Mouse (Mus musculus): ENCODE data around the gene Ugt1a6a. TPM values are rescaled to one million over a fixed set of nuclear protein-coding genes. Genes with fewer than 3 reads are reported as not detected.

Ugt1a6a gene
- total RNA-seq, 2 experiments from 2014 or later: 0.59 to 1.3 TPM

DNA sequence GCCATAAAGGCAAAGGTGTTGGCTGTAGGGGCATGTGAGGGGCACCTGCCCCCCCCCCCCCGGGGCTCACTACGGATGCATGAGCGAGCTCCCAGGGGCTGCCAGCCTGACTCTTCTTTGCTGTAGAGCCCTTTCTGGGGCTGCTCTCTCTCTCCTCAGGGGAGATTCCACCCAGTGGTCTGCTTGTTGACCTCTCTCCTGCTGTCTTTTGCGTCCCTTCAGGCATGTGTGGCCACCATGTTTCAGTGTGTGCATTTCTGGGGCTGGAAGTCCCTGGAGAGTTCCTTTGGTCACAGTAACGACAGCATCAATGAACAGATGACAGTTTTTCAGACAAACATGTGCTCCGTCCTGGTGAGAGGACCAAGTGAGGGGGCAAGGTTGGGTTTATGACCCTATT is 123.8 kb downstream of the Ugt1a6a start:
- no peak for TF ChIP-seq CTCF (conservative IDR thresholded peaks at IDR 0.05)
- H3K4me3 ChIP-seq: no peak overlapping the region
- H3K27ac ChIP-seq: no peak overlapping the region
- no peak for DNase-seq (ENCODE audit: low spot score in 2 of 2)

DNA sequence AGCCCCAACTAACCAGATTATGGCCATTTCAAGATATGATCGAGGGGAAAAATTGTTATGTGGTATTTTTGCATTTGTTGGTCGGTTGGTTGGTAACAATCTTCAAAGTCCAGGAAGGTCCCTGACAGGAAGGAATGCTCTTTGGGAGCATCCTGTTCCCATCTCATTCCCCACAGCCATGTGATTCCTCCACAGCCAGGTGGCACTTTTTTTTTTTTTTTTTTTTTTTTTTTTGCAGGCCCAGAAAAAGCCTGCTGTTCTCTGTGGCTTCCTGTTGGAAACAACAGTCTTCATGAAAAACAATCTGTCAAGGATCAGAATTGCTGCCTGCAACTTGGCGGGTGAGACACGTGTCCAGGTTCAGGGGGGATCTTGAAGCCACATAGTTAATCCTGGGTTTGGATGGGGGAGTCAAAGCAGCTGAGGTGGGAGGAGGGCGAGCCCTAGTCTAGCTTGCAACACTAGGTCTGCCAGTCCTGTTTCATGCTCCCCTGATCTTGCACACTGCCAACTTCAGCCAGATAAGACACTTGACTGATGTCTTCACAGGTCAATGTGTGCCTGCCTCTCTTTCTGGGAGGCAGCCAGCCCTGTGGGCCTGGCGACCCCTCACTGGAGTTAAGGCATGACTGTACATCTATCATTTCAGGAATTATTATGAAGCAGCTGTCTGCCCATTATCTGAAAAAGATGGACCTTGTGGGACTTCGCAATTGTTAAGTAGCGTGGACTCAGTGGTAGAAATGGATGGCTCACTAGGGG is 124.5 kb downstream of the Ugt1a6a start:
- DNase-seq (ENCODE audit: low spot score in 2 of 2): no peak
- Histone ChIP-seq H3K4me3 (no peak overlapping the region), H3K27ac (no peak overlapping the region)
- TF ChIP-seq CTCF (conservative IDR thresholded peaks at IDR 0.05): peak; percentile 9; the same call in 1 of the 2 replicates

DNA sequence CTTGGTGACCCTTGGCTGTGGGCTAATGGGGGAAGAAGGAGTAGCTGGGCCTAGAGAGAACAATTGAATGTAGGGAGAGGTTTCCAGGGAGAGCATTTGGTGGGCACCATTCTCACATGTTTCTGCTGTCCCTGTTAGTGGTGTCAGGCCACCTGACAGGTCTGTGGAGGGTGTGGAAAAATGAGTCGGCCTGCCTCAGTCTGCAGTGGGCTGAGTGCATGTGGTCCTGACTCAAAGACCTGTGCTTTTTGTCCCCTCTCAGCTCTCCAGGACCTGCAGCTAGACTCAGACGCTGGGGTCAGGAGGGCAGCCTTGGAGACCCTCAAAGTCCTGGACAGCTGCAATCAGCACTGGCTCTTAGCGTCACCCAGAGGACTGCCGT is 125.0 kb downstream of the Ugt1a6a start:
- DNase-seq (ENCODE audit: low spot score in 2 of 2): no peak
- Histone ChIP-seq H3K27ac (no peak overlapping the region), H3K4me3 (no peak overlapping the region)
- no peak for TF ChIP-seq CTCF (conservative IDR thresholded peaks at IDR 0.05)

DNA sequence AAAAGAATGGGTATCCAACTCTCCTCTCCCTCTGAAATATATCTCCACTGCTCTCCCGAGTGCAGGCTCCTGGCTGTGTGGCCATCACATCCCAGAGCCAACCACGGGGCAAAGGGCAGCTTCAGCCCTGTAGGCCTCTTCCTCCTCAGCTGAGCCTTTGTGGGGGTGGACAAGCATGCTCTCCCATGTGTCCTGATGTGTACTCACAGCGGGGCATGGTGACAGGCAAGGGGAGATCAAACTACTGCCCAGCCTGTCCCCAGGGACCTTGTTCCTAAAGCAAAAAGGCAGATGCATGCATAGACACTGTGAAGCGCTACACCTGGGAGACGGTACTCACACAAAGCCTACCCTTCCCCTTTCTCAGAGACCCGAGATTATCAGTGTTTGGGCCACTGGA is 125.5 kb downstream of the Ugt1a6a start:
- Histone ChIP-seq H3K27ac (no peak overlapping the region), H3K4me3 (no peak overlapping the region)
- DNase-seq (ENCODE audit: low spot score in 2 of 2): no peak
- TF ChIP-seq CTCF (conservative IDR thresholded peaks at IDR 0.05): no peak

DNA sequence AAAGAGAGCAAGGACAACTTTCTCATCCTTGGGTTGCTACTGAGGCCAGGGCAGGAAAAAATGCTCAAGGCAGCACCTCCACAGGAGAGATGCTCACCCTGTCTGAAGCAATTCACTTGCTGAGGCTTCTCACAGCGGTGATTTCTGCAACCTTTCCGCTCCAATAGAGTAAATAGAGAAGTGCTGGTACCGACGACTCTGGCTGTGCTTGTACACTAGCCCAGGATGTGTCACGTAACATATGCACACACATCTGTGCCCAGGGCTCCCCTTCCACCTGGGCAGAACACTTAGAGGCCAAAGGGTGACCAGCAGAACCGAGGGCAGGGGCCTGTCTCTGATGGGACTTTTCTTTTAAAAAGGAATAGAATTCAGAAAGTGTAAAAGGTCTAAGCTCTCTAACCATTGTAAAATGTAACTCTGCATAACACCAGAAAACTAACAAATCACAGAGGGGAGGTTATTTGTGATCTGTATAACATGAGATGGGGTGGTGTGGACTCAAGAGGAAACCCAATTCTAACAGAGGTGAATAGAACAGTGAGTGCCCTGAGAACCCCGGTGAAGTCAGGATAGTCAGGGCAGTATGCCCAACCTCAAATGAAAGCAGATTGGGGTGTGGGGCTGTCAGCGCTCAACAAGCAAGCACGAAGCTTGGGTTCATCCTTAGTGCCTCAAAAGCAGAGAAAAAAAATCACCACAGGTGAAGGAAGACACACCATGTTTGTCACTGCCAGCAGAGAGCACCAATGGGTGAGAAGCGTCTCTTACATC is 126.2 kb downstream of the Ugt1a6a start:
- DNase-seq (ENCODE audit: low spot score in 2 of 2): no peak
- no peak overlapping the region for H3K27ac ChIP-seq
- no peak overlapping the region for H3K4me3 ChIP-seq
- TF ChIP-seq CTCF (conservative IDR thresholded peaks at IDR 0.05): no peak

DNA sequence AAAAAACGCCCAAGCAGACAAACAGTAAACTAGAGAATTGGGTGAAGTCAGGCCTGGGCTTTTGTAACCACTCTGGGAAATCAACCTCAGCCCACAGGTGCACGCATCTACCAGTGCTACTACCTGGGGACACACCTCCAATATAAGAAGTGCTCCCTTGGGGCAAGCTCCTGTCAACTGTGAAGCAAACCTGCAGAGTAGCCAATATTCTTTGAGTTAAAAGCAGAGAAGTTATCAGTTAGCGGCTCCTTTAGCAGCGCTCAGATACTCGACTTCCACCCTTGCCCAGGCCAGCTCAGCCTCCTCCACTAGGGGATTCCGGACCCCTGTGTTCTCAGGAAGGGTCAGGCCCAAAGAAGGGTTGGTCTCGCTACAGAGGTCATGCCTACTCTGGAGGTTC is 127.1 kb downstream of the Ugt1a6a start:
- no peak overlapping the region for H3K4me3 ChIP-seq
- H3K27ac ChIP-seq: no peak overlapping the region
- DNase-seq (ENCODE audit: low spot score in 2 of 2): no peak
- TF ChIP-seq CTCF (conservative IDR thresholded peaks at IDR 0.05): no peak

DNA sequence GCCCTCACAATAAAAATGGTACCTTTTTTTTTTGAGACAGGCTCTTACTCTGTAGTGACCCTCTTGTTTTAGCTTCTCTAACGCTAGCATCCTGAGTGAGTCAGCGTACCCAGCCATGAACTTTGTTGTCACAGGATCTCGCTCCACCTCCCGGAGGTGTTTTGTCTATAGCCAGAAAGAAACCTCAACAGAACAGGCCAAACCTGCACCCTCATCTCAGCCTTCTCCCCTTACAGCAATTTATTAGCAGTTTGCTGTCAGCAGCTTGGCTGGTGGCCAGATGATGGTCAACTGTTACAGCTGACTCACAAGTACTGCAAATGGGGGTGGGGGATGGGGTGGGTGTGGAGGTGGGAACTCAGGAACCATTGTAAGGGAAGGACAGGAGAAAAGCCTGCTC is 127.6 kb downstream of the Ugt1a6a start:
- TF ChIP-seq CTCF (conservative IDR thresholded peaks at IDR 0.05): no peak
- H3K27ac ChIP-seq: no peak overlapping the region
- no peak for DNase-seq (ENCODE audit: low spot score in 2 of 2)
- H3K4me3 ChIP-seq: no peak overlapping the region

DNA sequence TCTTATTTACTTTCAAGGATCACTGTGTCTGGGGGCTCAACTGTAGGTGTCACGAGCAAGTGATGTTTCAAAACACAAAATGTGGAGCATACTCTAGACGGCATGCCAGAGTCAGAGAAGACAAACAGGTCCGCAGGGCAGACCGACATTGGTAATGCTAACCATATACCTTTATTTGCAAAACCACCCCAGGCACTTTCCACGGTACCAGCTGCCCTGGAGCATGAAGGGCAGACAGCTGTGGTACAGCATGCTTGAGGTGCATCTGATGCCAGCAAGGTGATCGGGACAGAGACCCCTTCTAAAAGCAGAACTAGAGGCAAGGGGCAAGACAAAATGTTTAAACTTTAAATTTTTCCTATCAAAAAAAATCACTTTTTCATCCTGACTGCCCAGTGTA is 128.4 kb downstream of the Ugt1a6a start:
- TF ChIP-seq CTCF (conservative IDR thresholded peaks at IDR 0.05): no peak
- no peak overlapping the region for H3K27ac ChIP-seq
- H3K4me3 ChIP-seq: no peak overlapping the region
- no peak for DNase-seq (ENCODE audit: low spot score in 2 of 2)

DNA sequence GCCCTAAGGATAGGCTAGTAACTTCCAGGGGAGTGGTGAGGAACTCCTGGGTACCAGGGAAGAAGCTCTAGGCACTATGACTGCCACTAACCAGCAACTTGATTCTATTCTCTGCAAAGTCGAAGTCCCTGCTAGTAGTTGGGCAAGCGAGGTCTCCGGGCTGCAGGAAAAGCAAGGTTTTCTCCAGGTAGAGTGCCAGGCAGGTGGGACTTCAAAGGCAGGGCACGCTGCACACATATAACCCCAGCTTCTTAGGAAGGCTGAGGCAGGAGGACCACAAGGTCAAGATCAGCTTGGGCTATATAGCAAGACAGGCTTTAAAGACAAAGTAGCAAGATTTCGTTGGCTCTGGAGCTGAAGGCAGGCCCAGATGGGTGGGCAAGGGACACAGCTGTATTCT is 129.2 kb downstream of the Ugt1a6a start:
- H3K27ac ChIP-seq: no peak overlapping the region
- no peak for DNase-seq (ENCODE audit: low spot score in 2 of 2)
- no peak overlapping the region for H3K4me3 ChIP-seq
- TF ChIP-seq CTCF (conservative IDR thresholded peaks at IDR 0.05): no peak

DNA sequence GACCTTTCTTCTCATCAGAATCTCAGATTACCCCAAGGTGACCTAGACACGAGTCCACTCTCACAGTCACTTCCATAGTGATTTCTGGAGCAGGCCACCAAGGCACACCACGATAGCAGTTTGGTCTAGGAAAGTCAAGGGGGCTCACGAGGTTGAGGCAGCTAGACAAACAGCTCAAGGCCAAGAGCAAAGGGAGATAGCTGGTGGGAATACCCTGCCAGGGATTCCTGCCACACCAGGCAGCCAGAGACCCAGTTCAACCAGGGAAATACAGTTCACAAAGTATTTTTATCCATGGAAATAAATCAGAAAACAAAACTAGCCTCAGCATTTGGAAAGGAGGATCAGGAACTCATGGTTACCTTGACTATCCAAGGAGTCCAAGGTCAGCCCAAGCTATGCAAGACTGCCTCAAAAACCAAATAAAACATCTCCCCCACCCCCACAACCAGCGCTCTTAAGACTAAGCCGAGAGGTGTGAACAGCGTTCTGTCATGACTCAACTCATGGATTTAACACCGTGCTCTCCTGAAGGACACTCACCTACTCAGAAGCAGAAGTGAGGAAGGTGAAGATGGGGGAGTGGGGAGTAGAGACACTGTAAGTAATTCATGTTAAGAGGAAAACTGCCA is 129.7 kb downstream of the Ugt1a6a start:
- Histone ChIP-seq H3K4me3 (no peak overlapping the region), H3K27ac (no peak overlapping the region)
- TF ChIP-seq CTCF (conservative IDR thresholded peaks at IDR 0.05): no peak
- no peak for DNase-seq (ENCODE audit: low spot score in 2 of 2)

DNA sequence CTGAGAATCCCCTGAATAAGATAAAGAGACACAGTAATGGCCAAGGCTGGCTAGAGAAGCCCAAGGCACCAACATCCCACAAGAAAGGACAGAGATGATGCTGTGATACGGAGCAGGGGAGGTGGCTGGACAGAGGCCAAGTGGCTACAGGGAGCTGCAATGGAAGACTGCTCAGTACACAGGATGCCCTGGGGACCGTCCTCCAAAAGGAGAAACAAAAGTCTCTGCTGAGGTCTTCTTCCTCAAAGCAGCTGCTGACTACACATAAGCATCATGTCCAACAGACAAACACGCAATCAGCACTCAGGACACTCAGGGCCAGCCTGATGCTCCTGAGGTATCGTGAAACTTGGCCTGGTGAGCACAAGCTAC is 130.2 kb downstream of the Ugt1a6a start:
- H3K27ac ChIP-seq: no peak overlapping the region
- no peak for DNase-seq (ENCODE audit: low spot score in 2 of 2)
- no peak overlapping the region for H3K4me3 ChIP-seq
- no peak for TF ChIP-seq CTCF (conservative IDR thresholded peaks at IDR 0.05)

DNA sequence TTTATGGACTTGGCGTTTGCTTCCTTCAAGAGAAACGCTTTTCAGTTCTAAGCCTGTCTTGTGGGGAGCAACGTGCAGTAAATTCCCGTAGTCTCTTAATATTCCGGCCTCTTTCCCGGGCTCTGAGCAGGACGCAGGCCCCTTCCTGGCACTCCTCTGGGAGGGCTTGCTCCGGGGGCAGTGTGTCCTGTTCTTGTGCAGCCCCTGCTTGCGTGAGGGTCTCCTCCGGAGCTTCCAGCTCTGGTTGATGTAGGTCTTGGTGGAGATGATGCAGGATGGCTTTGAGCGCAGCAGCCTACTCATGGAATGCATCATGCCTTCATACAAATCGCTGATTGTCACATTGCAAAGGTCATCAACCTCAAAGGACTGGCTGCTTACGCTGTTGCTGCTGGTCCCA is 131.5 kb downstream of the Ugt1a6a start:
- Histone ChIP-seq H3K27ac (no peak overlapping the region), H3K4me3 (no peak overlapping the region)
- no peak for DNase-seq (ENCODE audit: low spot score in 2 of 2)
- TF ChIP-seq CTCF (conservative IDR thresholded peaks at IDR 0.05): no peak

DNA sequence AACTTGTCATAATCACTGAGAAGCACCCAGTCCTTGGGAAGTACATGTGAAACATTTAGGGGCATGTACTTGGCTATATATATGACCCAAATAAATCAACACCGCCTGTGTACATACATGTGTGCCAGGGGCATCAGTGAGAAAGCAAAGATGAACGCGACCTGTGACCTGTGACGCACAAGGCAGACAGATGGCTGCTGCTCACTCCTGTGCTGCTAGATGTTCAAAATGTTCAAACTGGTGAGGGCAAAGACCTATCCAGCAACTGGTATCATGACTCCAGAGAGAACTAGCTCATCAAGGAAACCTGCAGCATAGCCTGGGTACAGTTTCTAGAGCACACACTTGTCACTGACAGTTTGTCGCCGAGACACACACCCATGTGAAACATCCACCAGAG is 132.9 kb downstream of the Ugt1a6a start:
- H3K27ac ChIP-seq: no peak overlapping the region
- H3K4me3 ChIP-seq: no peak overlapping the region
- DNase-seq (ENCODE audit: low spot score in 2 of 2): no peak

More for the DNA sequence above, 132.9 kb downstream of the Ugt1a6a start:
- no peak for TF ChIP-seq CTCF (conservative IDR thresholded peaks at IDR 0.05)
